Mouse (Mus musculus) MEL (cell line): Measurements from ENCODE around the gene Col15a1.

Source experiments
- GATA1 ChIP-seq: IDR thresholded peaks from 2 replicates; pipeline ENCODE4 v1.6.1; 2011; ENCODE audit warnings: low read depth, low read length, improper control_type of control experiment
- POLR2A ChIP-seq, 2 experiments: IDR thresholded peaks; 2 replicates each; pipeline ENCODE4 v1.6.1; 2011 to 2012; ENCODE audit warnings: low read length in 2 of 2, mild to moderate bottlenecking in 2 of 2, control low read depth in 1 of 2, improper control_type of control experiment in 1 of 2, low read depth in 1 of 2, moderate library complexity in 1 of 2; ENCODE audit not compliant: control insufficient read depth in 1 of 2, insufficient read depth in 1 of 2, poor library complexity in 1 of 2

DNA sequence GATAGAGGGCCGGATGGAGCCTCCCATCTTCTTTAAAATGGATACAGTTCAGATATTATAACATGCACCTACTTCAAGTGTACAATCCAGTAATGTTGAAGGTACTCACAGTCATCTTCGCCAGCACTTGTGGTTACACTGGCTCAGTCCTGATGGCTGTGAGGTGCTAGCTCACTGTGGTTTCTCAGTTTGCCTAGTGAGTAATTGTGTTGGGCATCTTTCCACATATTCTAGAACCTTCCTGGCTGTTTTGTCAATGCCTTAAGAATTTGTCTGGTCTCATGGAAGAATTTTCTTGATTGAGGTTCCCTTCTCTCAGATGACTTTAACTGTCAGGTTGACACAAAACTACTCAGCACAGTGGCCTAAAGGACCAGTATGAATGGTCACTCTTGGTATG, 92.7 kb downstream of the Col15a1 start:
- TF ChIP-seq POLR2A (IDR thresholded peaks at IDR 0.05; ENCODE audit: control insufficient read depth in 1 of 2, insufficient read depth in 1 of 2, low read depth in 1 of 2, low read length in 2 of 2, poor library complexity in 1 of 2) (no peak), GATA1 (no peak)
